In the genomic region with DNA sequence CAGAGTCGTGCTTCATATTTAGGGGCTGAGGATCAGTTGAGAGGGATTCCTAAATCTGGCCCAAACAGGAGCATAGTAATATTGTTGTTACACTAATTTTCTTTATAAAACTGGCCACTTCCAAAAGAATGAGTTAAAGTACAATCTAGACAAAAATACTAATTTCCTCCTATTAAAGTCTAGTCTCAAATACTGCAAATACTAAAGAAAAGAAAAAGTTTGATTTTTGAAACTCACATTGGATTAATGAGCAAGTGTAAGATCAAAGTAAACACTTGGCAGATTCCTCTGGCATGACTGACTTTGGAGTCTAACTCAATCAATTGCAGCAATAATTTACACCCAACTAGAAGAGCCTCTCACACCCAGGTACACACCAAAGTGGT, we compare ENCODE assay signal across 23 mouse cellular contexts.
DNase-seq lines count a peak whose midpoint lies in the region; ATAC-seq and TF ChIP-seq lines count a peak whose summit lies in the region.
"Had no signal": no experiment of that assay in that cellular context is flagged by ENCODE, and none has a peak within 500 bp of the region (broad histone marks: within the 10 kb centered on the region; RNA-seq: fewer than 3 reads in every experiment).

No protein-coding gene starts in this region.

- no peaks in the 10 kb centered on the region for H3K36me3 ChIP-seq in heart, embryonic 13.5 days
- H3K36me3 ChIP-seq in liver, adult 2 months (ENCODE audit: control insufficient read depth, insufficient read depth, low read length): no peaks in the 10 kb centered on the region
- no peaks in the 10 kb centered on the region for H3K36me3 ChIP-seq in liver, postnatal 0 days (replicated peaks; ENCODE audit: insufficient read depth, low read length)
- no peaks in the 10 kb centered on the region for H3K36me3 ChIP-seq in stomach, embryonic 15.5 days
- H3K36me3 ChIP-seq in forebrain, embryonic 14.5 days (ENCODE audit: control insufficient read depth, insufficient read depth, low read length): no peaks in the 10 kb centered on the region
- H3K36me3 ChIP-seq: hindbrain, embryonic 13.5 days; liver, embryonic 13.5 days; midbrain, embryonic 13.5 days; neural tube, embryonic 13.5 days had no signal

- no peak for ATAC-seq in heart, embryonic 13.5 days (ENCODE audit: extremely low read depth, insufficient number of reproducible peaks, low FRiP score, low TSS enrichment)
- ATAC-seq in liver, postnatal 0 days: no peak
- ATAC-seq in stomach, embryonic 15.5 days (ENCODE audit: insufficient read depth, low FRiP score, low read depth): no peak
- ATAC-seq in forebrain, embryonic 14.5 days: no peak
- ATAC-seq: CD4-positive, CD25-positive, alpha-beta regulatory T cell, adult 4 months; forebrain, postnatal 0 days; midbrain, embryonic 13.5 days had no signal

- no peak overlapping the region for H3K4me3 ChIP-seq in heart, embryonic 13.5 days
- no peak overlapping the region for H3K4me3 ChIP-seq in liver, adult 2 months (ENCODE audit: insufficient read depth, low read depth, low read length)
- H3K4me3 ChIP-seq in liver, postnatal 0 days (ENCODE audit: low read depth, low read length): no peak overlapping the region
- no peak overlapping the region for H3K4me3 ChIP-seq in stomach, embryonic 15.5 days (replicated peaks)
- no peak overlapping the region for H3K4me3 ChIP-seq in forebrain, embryonic 14.5 days (ENCODE audit: low read depth, low read length)
- H3K4me3 ChIP-seq: erythroblast, embryonic 14.5 days; hindbrain, embryonic 13.5 days; liver, embryonic 13.5 days; midbrain, embryonic 13.5 days; neural tube, embryonic 13.5 days had no signal

- no peak overlapping the region for H3K9ac ChIP-seq in heart, embryonic 13.5 days
- no peak overlapping the region for H3K9ac ChIP-seq in liver, adult 2 months (ENCODE audit: low read depth, low read length)
- H3K9ac ChIP-seq in liver, postnatal 0 days (replicated peaks): no peak overlapping the region
- H3K9ac ChIP-seq in stomach, embryonic 15.5 days: no peak overlapping the region
- no peak overlapping the region for H3K9ac ChIP-seq in forebrain, embryonic 14.5 days (ENCODE audit: low read length)
- H3K9ac ChIP-seq: forebrain, postnatal 0 days; hindbrain, embryonic 13.5 days; liver, embryonic 13.5 days; midbrain, embryonic 13.5 days; neural tube, embryonic 13.5 days had no signal

- H3K4me1 ChIP-seq in heart, embryonic 13.5 days: peaks cover 49% of the 10 kb centered on the region
- H3K4me1 ChIP-seq in liver, adult 2 months (ENCODE audit: control insufficient read depth, insufficient read depth, low read length): peaks cover 12% of the 10 kb centered on the region
- H3K4me1 ChIP-seq in liver, postnatal 0 days (ENCODE audit: insufficient read depth): peaks cover 8% of the 10 kb centered on the region
- H3K4me1 ChIP-seq in stomach, embryonic 15.5 days: peaks cover 16% of the 10 kb centered on the region
- peaks cover 2% of the 10 kb centered on the region; the same call in 1 of the 2 replicates for H3K4me1 ChIP-seq in forebrain, embryonic 14.5 days (ENCODE audit: control insufficient read depth, insufficient read depth, low read length)

- whole genome bisulfite sequencing in heart, embryonic 13.5 days: 15% methylated on average over 1 of the region's 1 CpGs
- 44% methylated on average over 1 of the region's 1 CpGs for WGBS in liver, adult 2 months
- 51% methylated on average over 1 of the region's 1 CpGs for WGBS in liver, postnatal 0 days (ENCODE audit: insufficient replicate concordance)
- 14% methylated on average over 1 of the region's 1 CpGs for WGBS in stomach, embryonic 15.5 days
- WGBS in forebrain, embryonic 14.5 days: 56% methylated on average over 1 of the region's 1 CpGs

- no peaks in the 10 kb centered on the region for H3K9me3 ChIP-seq in heart, embryonic 13.5 days
- no peaks in the 10 kb centered on the region for H3K9me3 ChIP-seq in liver, postnatal 0 days (ENCODE audit: low read length)
- H3K9me3 ChIP-seq in stomach, embryonic 15.5 days: no peaks in the 10 kb centered on the region
- H3K9me3 ChIP-seq in forebrain, embryonic 14.5 days (replicated peaks; ENCODE audit: control insufficient read depth, low read length): no peaks in the 10 kb centered on the region
- H3K9me3 ChIP-seq: hindbrain, embryonic 13.5 days; liver, embryonic 13.5 days; midbrain, embryonic 13.5 days; neural tube, embryonic 13.5 days had no signal

- no peak overlapping the region for H3K4me2 ChIP-seq in heart, embryonic 13.5 days
- H3K4me2 ChIP-seq in liver, postnatal 0 days (ENCODE audit: low read depth, low read length): no peak overlapping the region
- H3K4me2 ChIP-seq in stomach, embryonic 15.5 days: no peak overlapping the region
- no peak overlapping the region for H3K4me2 ChIP-seq in forebrain, embryonic 14.5 days (ENCODE audit: low read length)
- H3K4me2 ChIP-seq: hindbrain, embryonic 13.5 days; liver, embryonic 13.5 days; midbrain, embryonic 13.5 days; neural tube, embryonic 13.5 days had no signal

- no peaks in the 10 kb centered on the region for H3K79me2 ChIP-seq in liver, adult 2 months (ENCODE audit: control insufficient read depth, insufficient read depth, low read length)

- H3K27me3 ChIP-seq in heart, embryonic 13.5 days (replicated peaks): no peaks in the 10 kb centered on the region
- H3K27me3 ChIP-seq in liver, adult 2 months (ENCODE audit: control insufficient read depth, insufficient read depth, low read length): 0 out of 2 replicates have a peak, but pooled peaks cover 2% of the 10 kb centered on the region
- no peaks in the 10 kb centered on the region for H3K27me3 ChIP-seq in liver, postnatal 0 days (ENCODE audit: insufficient read depth, low read length)
- no peaks in the 10 kb centered on the region for H3K27me3 ChIP-seq in stomach, embryonic 15.5 days (replicated peaks)
- H3K27me3 ChIP-seq in forebrain, embryonic 14.5 days (replicated peaks; ENCODE audit: control insufficient read depth, insufficient read depth, low read length): no peaks in the 10 kb centered on the region
- H3K27me3 ChIP-seq: hindbrain, embryonic 13.5 days; liver, embryonic 13.5 days; midbrain, embryonic 13.5 days; neural tube, embryonic 13.5 days had no signal

- no peak for DNase-seq in heart, adult 11 months
- peak; percentile 62 for DNase-seq in liver, adult 2 months (ENCODE audit: extremely low read depth, low read depth, low spot score)
- DNase-seq in liver, postnatal 0 days: no peak
- peak; percentile 62 for DNase-seq in Muller cell, postnatal 12 days (ENCODE audit: inconsistent ontology term)
- DNase-seq in forebrain, embryonic 14.5 days (ENCODE audit: low spot score): no peak
- DNase-seq: cerebellum, adult 18-20 months; cerebellum, postnatal 14 days; forebrain, postnatal 0 days; gastrocnemius, postnatal 10 days; layer of hippocampus, postnatal 36 days; left cerebral cortex, postnatal 4 days; liver, embryonic 13.5 days; lung, adult 2 months; lung, postnatal 14 days; right cerebral cortex, postnatal 14 days; thymus, postnatal 4 days had no signal

- peak overlapping the region; percentile 60 for H3K27ac ChIP-seq in heart, embryonic 13.5 days (replicated peaks)
- H3K27ac ChIP-seq in liver, adult 2 months (replicated peaks; ENCODE audit: insufficient read depth, low read depth, low read length): no peak overlapping the region
- no peak overlapping the region for H3K27ac ChIP-seq in liver, postnatal 0 days (ENCODE audit: low read depth)
- peak overlapping the region; percentile 71 for H3K27ac ChIP-seq in stomach, embryonic 15.5 days
- H3K27ac ChIP-seq in forebrain, embryonic 14.5 days (ENCODE audit: low read depth, low read length): no peak overlapping the region
- H3K27ac ChIP-seq: hindbrain, embryonic 13.5 days; liver, embryonic 13.5 days; midbrain, embryonic 13.5 days; neural tube, embryonic 13.5 days had no signal

- TF ChIP-seq CTCF in liver, adult 2 months (IDR thresholded peaks at IDR 0.05; ENCODE audit: low read depth, low read length): no peak
- no peak for TF ChIP-seq CTCF in liver, postnatal 0 days (IDR thresholded peaks at IDR 0.05; ENCODE audit: low read depth)

- no peak for TF ChIP-seq POLR2A in liver, adult 2 months (IDR thresholded peaks at IDR 0.05; ENCODE audit: extremely low read depth, insufficient read depth, low read length)

- TF ChIP-seq EP300 in liver, postnatal 0 days (IDR thresholded peaks at IDR 0.05; ENCODE audit: low read depth): no peak

Comparison
In these comparisons a context has a peak if more than half of its experiments do, and no peak if none do; other contexts are left out.
1. DNase-seq: peak in liver, adult 2 months (single experiment) and Muller cell, postnatal 12 days (single experiment); none in heart, adult 11 months (single experiment), liver, postnatal 0 days (single experiment) and forebrain, embryonic 14.5 days (single experiment).
2. H3K27ac ChIP-seq: peak in heart, embryonic 13.5 days (single experiment) and stomach, embryonic 15.5 days (single experiment); none in liver, adult 2 months (single experiment), liver, postnatal 0 days (single experiment) and forebrain, embryonic 14.5 days (single experiment).